Mouse (Mus musculus): ENCODE measurements at regions not wholly inside any gene's neighbourhood (a gene's known extent, or its start where the extent isn't known, plus 50 kb on each side); places are given as distances from the start of the nearest gene placed in this dataset.

GRCm38 (mm10) chr3:137795754-137796315 is 68.5 kb upstream of the H2afz start:
- DNase-seq = no peak

GRCm38 (mm10) chr3:137798769-137799168 is 65.5 kb upstream of the H2afz start:
- no peak for DNase-seq

GRCm38 (mm10) chr3:137801402-137802020 is 62.8 kb upstream of the H2afz start:
- no peak for DNase-seq

- no peak for DNase-seq
These were observed 56.9 kb upstream of the H2afz start for GRCm38 (mm10) chr3:137807423-137807822.

DNA sequence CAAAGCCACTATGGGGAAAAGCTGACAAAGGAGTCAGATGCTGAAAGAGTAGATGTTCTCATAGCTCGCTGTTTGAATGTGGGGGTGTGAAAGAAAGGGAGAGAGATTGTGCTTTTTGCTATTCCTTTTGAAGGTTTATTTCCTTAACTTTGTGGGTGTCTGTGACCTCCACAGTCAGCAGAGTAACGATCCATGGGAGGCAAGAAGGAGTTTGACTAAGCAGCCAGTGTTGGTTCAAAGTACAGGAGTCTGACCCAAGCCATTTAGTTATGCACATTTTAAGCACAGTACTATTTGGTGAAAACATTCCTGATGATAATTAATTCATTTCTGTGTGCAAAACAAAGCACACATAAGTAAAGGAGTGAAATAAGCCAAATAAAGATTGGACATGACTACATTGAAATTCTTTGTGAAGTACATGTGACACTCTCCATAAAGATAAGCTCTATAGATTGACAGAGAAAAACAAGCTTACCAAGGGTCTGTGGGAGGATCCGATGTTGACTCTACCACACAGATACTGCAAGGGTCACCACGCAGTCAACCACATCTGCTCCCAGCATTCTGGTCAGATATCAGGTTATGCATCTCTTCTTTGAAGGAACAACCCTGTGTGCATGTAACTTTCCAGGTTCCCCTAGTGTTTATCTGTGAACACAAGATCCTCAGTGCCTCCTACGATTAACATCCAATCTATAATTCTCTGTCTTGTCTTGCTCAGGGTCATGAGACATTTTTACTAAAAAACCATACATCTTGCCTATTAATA is 56.2 kb upstream of the H2afz start:
- no peak for DNase-seq

- no peak for DNase-seq
These were observed 54.2 kb upstream of the H2afz start for GRCm38 (mm10) chr3:137810123-137810522.

Measured in lung, postnatal 10 days (tissue).